Mouse (Mus musculus): ENCODE measurements at regions not wholly inside any gene's neighbourhood (a gene's known extent, or its start where the extent isn't known, plus 50 kb on each side); places are given as distances from the start of the nearest gene placed in this dataset.

DNA sequence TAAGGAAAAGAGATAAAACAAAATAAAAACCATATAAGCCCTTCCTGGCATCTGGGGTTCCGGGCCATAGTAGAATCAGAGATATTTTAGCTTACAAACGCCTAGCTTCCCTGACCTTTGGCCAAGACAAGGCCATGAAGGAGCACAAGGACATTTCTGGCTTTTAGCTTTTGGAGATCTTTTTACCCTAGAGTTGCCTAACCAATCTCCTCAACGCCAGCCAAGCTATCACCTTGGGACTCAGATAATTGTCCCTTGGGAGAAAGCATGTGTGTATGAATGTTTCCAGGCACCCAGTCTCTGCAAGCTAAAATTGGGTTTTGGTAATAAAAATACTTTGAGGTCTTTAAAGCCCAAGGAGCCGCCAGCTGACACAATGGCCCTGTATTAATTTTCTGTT lies 482.0 kb upstream of the Auts2 start:
- TF ChIP-seq POLR2A (IDR thresholded peaks at IDR 0.05; ENCODE audit: low read depth, low read length) (no peak), CTCF (conservative IDR thresholded peaks at IDR 0.05; ENCODE audit: insufficient read depth, insufficient read length, low read depth, low read length) (no peak)
